Mouse (Mus musculus): ENCODE results near the gene Duoxa1. TPM values are rescaled to one million over a fixed set of nuclear protein-coding genes. Genes with fewer than 3 reads are reported as not detected.

Duoxa1 gene
- 0.07 TPM in 1 of 2 replicates, not detected in the other for polyA plus RNA-seq (2014; fragmentation: Nextera tagmentation; extraction: Ambion mirVana)

GRCm38 (mm10) chr2:122313536-122313935, at the start of gene Duoxa1:
Gene Duoxa1 (minus strand): TSS chr2:122313730.
- Histone ChIP-seq H3K4me1 (replicated peaks; ENCODE audit: control insufficient read depth, insufficient read depth, low read length) (peaks cover 4% of the 10 kb centered on the region; the same call in 1 of the 2 replicates), H3K4me2 (replicated peaks; ENCODE audit: low read depth, low read length) (peak within 1 kb of the TSS; percentile 26), H3K9me3 (ENCODE audit: control insufficient read depth, low read length) (no peaks in the 10 kb centered on the region), H3K27me3 (ENCODE audit: control insufficient read depth, insufficient read depth, low read length) (peaks cover 18% of the 10 kb centered on the region), H3K9ac (ENCODE audit: low read depth, low read length) (no peak within 1 kb of the TSS), H3K4me3 (ENCODE audit: low read depth, low read length) (peak within 1 kb of the TSS; percentile 19), H3K27ac (ENCODE audit: low read depth, low read length) (no peak within 1 kb of the TSS), H3K36me3 (ENCODE audit: control insufficient read depth, insufficient read depth, low read length) (no peaks in the 10 kb centered on the region)
- 4% methylated on average over 24 of the region's 24 CpGs for WGBS
- DNase-seq (ENCODE audit: low spot score), result peak; percentile 30
- peak; percentile 39; the same call in 1 of the 2 replicates for ATAC-seq (ENCODE audit: low FRiP score)

- Histone ChIP-seq H3K27me3 (ENCODE audit: control insufficient read depth, insufficient read depth, low read length) (no peaks in the 10 kb centered on the region), H3K4me2 (replicated peaks; ENCODE audit: low read depth, low read length) (no peak overlapping the region), H3K9me3 (ENCODE audit: control insufficient read depth, low read length) (no peaks in the 10 kb centered on the region), H3K4me1 (replicated peaks; ENCODE audit: control insufficient read depth, insufficient read depth, low read length) (peaks cover 7% of the 10 kb centered on the region; the same call in 1 of the 2 replicates), H3K27ac (ENCODE audit: low read depth, low read length) (no peak overlapping the region), H3K9ac (ENCODE audit: low read depth, low read length) (no peak overlapping the region), H3K4me3 (ENCODE audit: low read depth, low read length) (no peak overlapping the region), H3K36me3 (ENCODE audit: control insufficient read depth, insufficient read depth, low read length) (0 out of 2 replicates have a peak, but pooled peaks cover 2% of the 10 kb centered on the region)
- 87% methylated on average over 13 of the region's 13 CpGs for WGBS
- ATAC-seq (ENCODE audit: low FRiP score), result no peak
- DNase-seq (ENCODE audit: low spot score), result no peak
Measured at GRCm38 (mm10) chr2:122362622-122363523, 49.3 kb upstream of the Duoxa1 start.

- Histone ChIP-seq H3K27ac (ENCODE audit: low read depth, low read length) (no peak overlapping the region), H3K9me3 (ENCODE audit: control insufficient read depth, low read length) (no peaks in the 10 kb centered on the region), H3K9ac (ENCODE audit: low read depth, low read length) (no peak overlapping the region), H3K36me3 (ENCODE audit: control insufficient read depth, insufficient read depth, low read length) (0 out of 2 replicates have a peak, but pooled peaks cover 2% of the 10 kb centered on the region), H3K27me3 (ENCODE audit: control insufficient read depth, insufficient read depth, low read length) (no peaks in the 10 kb centered on the region), H3K4me3 (ENCODE audit: low read depth, low read length) (no peak overlapping the region), H3K4me2 (replicated peaks; ENCODE audit: low read depth, low read length) (no peak overlapping the region), H3K4me1 (replicated peaks; ENCODE audit: control insufficient read depth, insufficient read depth, low read length) (peaks cover 3% of the 10 kb centered on the region; the same call in 1 of the 2 replicates)
- DNase-seq (ENCODE audit: low spot score), result no peak
- WGBS, result 60% methylated on average over 10 of the region's 10 CpGs
- ATAC-seq (ENCODE audit: low FRiP score), result no peak
Measured at GRCm38 (mm10) chr2:122361868-122362621, 48.5 kb upstream of the Duoxa1 start.

- Histone ChIP-seq H3K27me3 (ENCODE audit: control insufficient read depth, insufficient read depth, low read length) (no peaks in the 10 kb centered on the region), H3K27ac (ENCODE audit: low read depth, low read length) (no peak overlapping the region), H3K4me2 (replicated peaks; ENCODE audit: low read depth, low read length) (no peak overlapping the region), H3K9me3 (ENCODE audit: control insufficient read depth, low read length) (no peaks in the 10 kb centered on the region), H3K4me3 (ENCODE audit: low read depth, low read length) (no peak overlapping the region), H3K4me1 (replicated peaks; ENCODE audit: control insufficient read depth, insufficient read depth, low read length) (peaks cover 2% of the 10 kb centered on the region; the same call in 1 of the 2 replicates), H3K9ac (ENCODE audit: low read depth, low read length) (no peak overlapping the region), H3K36me3 (ENCODE audit: control insufficient read depth, insufficient read depth, low read length) (0 out of 2 replicates have a peak, but pooled peaks cover 2% of the 10 kb centered on the region)
- ATAC-seq (ENCODE audit: low FRiP score) (no peak), DNase-seq (ENCODE audit: low spot score) (no peak)
- WGBS, result 88% methylated on average over 6 of the region's 6 CpGs
Measured at GRCm38 (mm10) chr2:122361181-122361580, 47.7 kb upstream of the Duoxa1 start.

- H3K36me3 ChIP-seq (ENCODE audit: control insufficient read depth, insufficient read depth, low read length), result 0 out of 2 replicates have a peak, but pooled peaks cover 2% of the 10 kb centered on the region
Measured at GRCm38 (mm10) chr2:122360310-122360709, 46.8 kb upstream of the Duoxa1 start.

GRCm38 (mm10) chr2:122356187-122356586, 42.7 kb upstream of the Duoxa1 start:
- no peak for ATAC-seq (ENCODE audit: low FRiP score)
- 79% methylated on average over 3 of the region's 3 CpGs for WGBS
- no peak overlapping the region for H3K4me2 ChIP-seq (replicated peaks; ENCODE audit: low read depth, low read length)
- 0 out of 2 replicates have a peak, but pooled peaks cover 8% of the 10 kb centered on the region for H3K4me1 ChIP-seq (replicated peaks; ENCODE audit: control insufficient read depth, insufficient read depth, low read length)
- H3K27ac ChIP-seq (ENCODE audit: low read depth, low read length), result no peak overlapping the region; the same call in 1 of the 2 replicates
- no peak overlapping the region for H3K9ac ChIP-seq (ENCODE audit: low read depth, low read length)
- no peak overlapping the region for H3K4me3 ChIP-seq (ENCODE audit: low read depth, low read length)
- no peak for DNase-seq (ENCODE audit: low spot score)
- H3K36me3 ChIP-seq (ENCODE audit: control insufficient read depth, insufficient read depth, low read length), result 0 out of 2 replicates have a peak, but pooled peaks cover 2% of the 10 kb centered on the region
- H3K9me3 ChIP-seq (ENCODE audit: control insufficient read depth, low read length), result no peaks in the 10 kb centered on the region
- no peaks in the 10 kb centered on the region for H3K27me3 ChIP-seq (ENCODE audit: control insufficient read depth, insufficient read depth, low read length)

More at GRCm38 (mm10) chr2:122360310-122360709, 46.8 kb upstream of the Duoxa1 start:
- H3K4me1 ChIP-seq (replicated peaks; ENCODE audit: control insufficient read depth, insufficient read depth, low read length), result peaks cover 1% of the 10 kb centered on the region; the same call in 1 of the 2 replicates
- 87% methylated on average over 6 of the region's 6 CpGs for WGBS
- H3K27me3 ChIP-seq (ENCODE audit: control insufficient read depth, insufficient read depth, low read length), result no peaks in the 10 kb centered on the region
- no peak overlapping the region for H3K27ac ChIP-seq (ENCODE audit: low read depth, low read length)
- H3K4me3 ChIP-seq (ENCODE audit: low read depth, low read length), result no peak overlapping the region
- DNase-seq (ENCODE audit: low spot score), result no peak
- no peak for ATAC-seq (ENCODE audit: low FRiP score)
- no peak overlapping the region for H3K9ac ChIP-seq (ENCODE audit: low read depth, low read length)
- no peaks in the 10 kb centered on the region for H3K9me3 ChIP-seq (ENCODE audit: control insufficient read depth, low read length)
- H3K4me2 ChIP-seq (replicated peaks; ENCODE audit: low read depth, low read length), result no peak overlapping the region

- DNase-seq (ENCODE audit: low spot score) (no peak), ATAC-seq (ENCODE audit: low FRiP score) (no peak)
- WGBS, result 88% methylated on average over 5 of the region's 5 CpGs
- 0 out of 2 replicates have a peak, but pooled peaks cover 2% of the 10 kb centered on the region for H3K36me3 ChIP-seq (ENCODE audit: control insufficient read depth, insufficient read depth, low read length)
- H3K27me3 ChIP-seq (ENCODE audit: control insufficient read depth, insufficient read depth, low read length), result no peaks in the 10 kb centered on the region
- 0 out of 2 replicates have a peak, but pooled peaks cover 8% of the 10 kb centered on the region for H3K4me1 ChIP-seq (replicated peaks; ENCODE audit: control insufficient read depth, insufficient read depth, low read length)
- no peak overlapping the region for H3K4me2 ChIP-seq (replicated peaks; ENCODE audit: low read depth, low read length)
- no peaks in the 10 kb centered on the region for H3K9me3 ChIP-seq (ENCODE audit: control insufficient read depth, low read length)
- H3K9ac ChIP-seq (ENCODE audit: low read depth, low read length), result no peak overlapping the region
- no peak overlapping the region for H3K27ac ChIP-seq (ENCODE audit: low read depth, low read length)
- H3K4me3 ChIP-seq (ENCODE audit: low read depth, low read length), result no peak overlapping the region
Measured at GRCm38 (mm10) chr2:122355389-122355788, 41.9 kb upstream of the Duoxa1 start.

GRCm38 (mm10) chr2:122354191-122354929, 40.8 kb upstream of the Duoxa1 start:
- H3K36me3 ChIP-seq (ENCODE audit: control insufficient read depth, insufficient read depth, low read length), result no peaks in the 10 kb centered on the region
- peaks cover 12% of the 10 kb centered on the region; the same call in 1 of the 2 replicates for H3K4me1 ChIP-seq (replicated peaks; ENCODE audit: control insufficient read depth, insufficient read depth, low read length)
- no peak overlapping the region for H3K9ac ChIP-seq (ENCODE audit: low read depth, low read length)

More at GRCm38 (mm10) chr2:122354191-122354929, 40.8 kb upstream of the Duoxa1 start:
- no peak overlapping the region for H3K4me2 ChIP-seq (replicated peaks; ENCODE audit: low read depth, low read length)
- no peaks in the 10 kb centered on the region for H3K9me3 ChIP-seq (ENCODE audit: control insufficient read depth, low read length)
- H3K4me3 ChIP-seq (ENCODE audit: low read depth, low read length), result no peak overlapping the region
- no peak for DNase-seq (ENCODE audit: low spot score)
- no peaks in the 10 kb centered on the region for H3K27me3 ChIP-seq (ENCODE audit: control insufficient read depth, insufficient read depth, low read length)
- WGBS, result 61% methylated on average over 12 of the region's 12 CpGs
- ATAC-seq (ENCODE audit: low FRiP score), result no peak
- peak overlapping the region; percentile 56; the same call in 1 of the 2 replicates for H3K27ac ChIP-seq (ENCODE audit: low read depth, low read length)

Data from hindbrain, embryonic 11.5 days (tissue).